Mouse (Mus musculus) megakaryocyte, adult 5-6 weeks (primary cell): Measurements from ENCODE around the gene Hint1. TPM values are rescaled to one million over a fixed set of nuclear protein-coding genes. Genes with fewer than 3 reads are reported as not detected.

ENCODE experiments used
- ATAC-seq: 2 replicates; pipeline ENCODE4 v1.8.0; 2016; ENCODE audit warnings: mild to moderate bottlenecking, inconsistent platforms; ENCODE audit not compliant: poor library complexity, severe bottlenecking
- total RNA-seq, 2 experiments: library from RNA; stranded (forward) in 1 of 2; stranded (reverse) in 1 of 2; fragments of 153-499, 151-499 nt in 1 of 2; fragments of 221-1000, 200-1000 nt in 1 of 2; gene quantifications; 2 replicates each; pipeline versions ENCODE4 v1.2.3 to v1.2.4; 2015 to 2017

Hint1 gene
- total RNA-seq, 2 experiments from 2014 or later = 450 to 459 TPM

DNA sequence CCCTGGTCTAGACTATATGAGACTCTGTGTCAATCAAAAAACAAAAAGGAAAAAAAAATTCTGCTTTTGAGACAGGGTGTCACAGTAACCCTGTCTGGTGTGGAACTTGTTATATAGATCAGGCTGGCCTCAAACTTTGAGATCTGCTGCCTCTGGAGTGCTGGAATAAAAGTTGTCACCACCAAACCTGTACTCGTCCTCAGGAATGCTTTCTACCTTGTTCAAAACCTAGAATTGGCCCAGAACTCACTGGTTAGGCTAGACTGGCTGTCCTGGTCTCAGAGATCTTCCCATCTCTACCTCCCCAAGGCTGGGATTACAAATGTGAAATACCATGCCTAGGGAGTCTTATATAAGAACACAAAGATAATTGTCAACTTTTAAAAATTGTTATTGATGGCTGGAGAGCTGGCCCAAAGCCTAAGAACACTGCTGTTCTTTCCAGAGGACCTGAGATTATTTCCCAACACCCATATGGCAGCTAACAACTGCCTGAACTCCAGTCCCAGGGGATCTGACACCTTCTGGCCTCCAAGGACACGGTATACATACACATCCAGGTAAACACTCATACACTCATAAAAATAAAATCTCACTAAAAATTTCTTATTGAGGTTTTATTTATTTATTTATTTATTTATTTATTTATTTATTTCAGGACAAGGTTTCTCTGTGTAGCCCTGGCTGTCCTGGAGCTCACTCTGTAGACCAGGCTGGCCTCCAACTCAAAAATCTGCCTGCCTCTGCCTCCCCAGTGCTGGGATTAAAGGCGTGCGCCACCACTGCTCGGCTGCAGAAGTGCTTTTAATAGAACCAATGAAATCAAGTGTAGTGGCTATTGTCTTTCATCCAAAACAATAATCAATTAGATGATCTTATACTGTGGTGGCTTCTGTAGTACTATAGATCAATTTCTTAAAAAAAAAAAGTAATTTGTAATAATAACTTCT is 4.4 kb upstream of the Hint1 start:
- ATAC-seq = no peak

DNA sequence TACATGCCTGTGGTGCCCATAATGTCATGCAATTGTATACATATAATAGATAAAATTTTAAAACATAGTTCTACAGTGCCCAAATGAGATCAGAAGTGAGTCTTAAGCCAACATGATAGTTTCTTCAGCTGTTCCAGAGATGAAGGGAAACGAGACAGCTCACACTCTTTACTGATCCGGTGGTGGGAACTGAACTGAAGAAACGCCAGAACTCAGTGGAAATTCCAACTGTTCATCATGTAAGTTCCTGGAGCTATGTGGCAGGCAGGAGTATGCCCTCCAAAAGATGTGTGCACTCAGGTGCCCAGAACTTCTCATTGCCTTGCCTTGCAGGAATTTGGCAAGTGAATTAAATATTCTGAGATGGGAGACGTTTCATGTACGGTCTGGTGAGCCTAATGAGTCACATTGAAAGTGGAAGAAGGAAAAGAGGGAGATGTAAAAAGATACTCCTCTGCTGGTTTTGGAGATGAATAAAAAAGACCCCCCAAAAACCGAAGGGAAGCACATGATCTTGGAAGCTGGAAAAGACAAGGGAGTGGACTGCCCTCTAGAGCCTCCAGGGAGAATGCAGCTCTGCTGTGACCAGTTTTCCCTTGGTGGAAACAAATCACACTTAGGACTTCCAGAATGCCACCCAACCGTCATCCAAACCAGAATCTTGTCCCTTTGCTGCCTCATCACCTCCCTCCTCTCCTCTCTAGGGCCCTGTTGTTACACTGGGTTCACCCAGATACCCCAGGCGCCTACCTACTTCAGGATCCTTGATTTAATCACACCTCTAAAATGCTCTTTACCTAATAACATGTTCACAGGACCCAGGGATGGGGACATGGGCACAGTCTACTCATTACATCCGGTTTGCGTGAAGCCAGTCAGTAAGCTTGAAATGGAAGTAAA is 3.3 kb upstream of the Hint1 start:
- no peak for ATAC-seq

DNA sequence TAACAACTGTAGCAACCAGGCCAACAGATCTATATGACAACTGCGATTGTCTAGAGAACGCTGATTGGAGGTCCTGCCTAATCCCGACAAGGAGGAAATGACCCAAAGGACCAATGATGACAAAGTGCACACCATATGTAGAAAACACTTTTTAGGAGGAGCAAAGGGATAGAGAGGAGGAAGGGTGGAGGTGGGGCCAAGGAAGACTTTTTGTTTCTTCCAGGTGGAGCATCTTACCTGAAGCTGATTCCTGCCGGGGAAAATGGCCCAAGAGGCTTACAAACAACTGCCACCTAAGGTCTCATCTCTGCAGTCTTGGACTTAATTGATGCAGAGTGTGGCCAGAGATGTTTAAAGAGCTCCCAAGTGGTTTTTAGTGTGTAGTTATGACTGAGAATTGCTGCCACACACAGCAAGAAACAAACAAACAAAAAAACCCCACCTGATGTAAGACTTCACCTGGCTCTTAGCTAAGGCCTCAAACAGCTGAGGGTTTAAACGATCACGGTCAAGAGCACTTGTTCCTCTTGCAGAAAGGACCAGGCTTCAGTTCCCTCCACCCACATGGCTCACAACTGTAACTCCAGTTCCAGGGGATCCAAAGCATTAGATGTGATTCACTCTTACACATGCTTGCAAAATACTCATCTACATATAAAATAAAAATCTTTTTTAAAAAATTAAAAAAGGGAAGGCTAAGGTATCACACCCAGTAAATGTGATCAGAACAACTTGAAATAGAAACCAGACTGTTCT is 675 bp upstream of the Hint1 start:
- ATAC-seq = no peak

DNA sequence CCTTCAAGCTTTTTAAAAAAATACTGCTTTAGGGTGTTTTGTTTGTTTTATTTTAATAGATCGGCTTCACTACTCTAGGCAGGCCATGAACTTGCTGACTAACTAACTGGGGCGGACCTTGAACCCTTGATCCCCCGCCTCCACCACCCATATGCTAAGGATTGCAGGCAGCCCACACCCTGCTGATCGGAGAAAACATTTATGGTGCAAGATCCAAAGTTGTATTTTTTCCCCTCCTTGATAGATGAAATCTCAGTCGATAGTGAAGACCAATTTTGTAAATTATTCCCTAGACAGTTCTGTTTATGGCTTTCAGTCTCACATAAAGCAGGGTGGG is 834 bp downstream of the Hint1 start:
- ATAC-seq = peak; percentile 21; the same call in 1 of the 2 replicates

DNA sequence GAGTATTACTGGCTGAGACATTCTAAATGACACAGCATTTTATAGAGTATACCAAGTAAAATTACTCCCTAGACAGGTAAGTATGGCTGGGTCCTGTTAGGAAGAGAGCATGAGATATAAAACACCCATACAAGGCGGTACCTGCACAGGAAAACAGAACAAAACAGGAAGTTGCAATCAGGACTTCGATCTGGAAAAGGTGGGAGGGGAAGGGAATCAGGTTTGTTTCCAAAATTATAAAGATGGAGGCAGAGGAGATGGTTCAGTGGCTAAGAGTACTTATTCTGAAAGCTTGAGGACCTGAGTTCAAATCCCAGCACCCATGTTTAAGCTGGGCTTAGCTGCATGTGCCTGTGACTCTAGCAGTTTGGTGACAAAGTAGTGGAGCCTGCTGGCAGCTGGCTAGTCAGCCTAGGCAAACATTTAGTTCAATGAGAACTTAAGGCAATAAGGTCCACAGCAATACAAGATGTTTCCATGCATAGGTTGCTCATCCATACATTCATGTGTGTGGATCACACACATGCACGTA is 1.8 kb downstream of the Hint1 start:
- ATAC-seq = no peak

DNA sequence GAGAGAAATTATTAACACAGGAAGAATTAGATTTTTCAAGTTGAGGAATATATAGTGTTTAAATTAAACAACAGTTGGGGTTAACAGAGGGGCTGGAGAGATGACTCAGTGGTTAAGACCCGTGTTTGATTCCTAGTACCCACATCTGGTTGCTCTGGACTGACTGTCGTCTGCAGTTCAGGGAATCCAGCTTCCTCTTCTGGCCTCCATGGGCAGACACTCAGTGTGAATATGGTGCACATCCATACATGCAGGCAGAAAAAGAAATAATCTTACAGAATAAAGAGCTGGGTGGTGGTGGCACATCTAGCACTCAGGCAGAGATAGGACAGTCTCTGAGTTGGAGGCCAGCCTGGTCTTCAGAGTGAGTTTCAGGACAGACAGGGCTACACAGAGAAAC is 2.3 kb downstream of the Hint1 start:
- ATAC-seq = no peak

DNA sequence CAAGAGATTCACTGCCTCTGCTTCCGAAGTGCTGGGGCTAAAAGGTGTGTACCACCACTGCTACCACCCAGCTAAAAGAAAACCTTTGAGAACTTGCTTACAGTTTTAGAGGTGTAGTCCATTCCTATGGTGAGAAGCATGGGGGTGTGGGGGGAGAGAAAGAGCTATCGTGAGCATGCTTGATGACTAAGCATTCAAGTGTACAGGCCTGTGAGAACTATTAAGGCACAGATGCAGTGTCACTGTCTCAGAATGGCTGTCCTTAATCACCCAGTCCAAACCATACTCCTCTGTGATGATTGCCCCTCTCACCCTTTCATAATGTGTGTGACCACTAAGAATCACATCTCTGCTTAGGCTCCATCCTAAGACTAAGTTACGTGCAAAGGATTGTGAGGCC is 3.1 kb downstream of the Hint1 start:
- no peak for ATAC-seq

DNA sequence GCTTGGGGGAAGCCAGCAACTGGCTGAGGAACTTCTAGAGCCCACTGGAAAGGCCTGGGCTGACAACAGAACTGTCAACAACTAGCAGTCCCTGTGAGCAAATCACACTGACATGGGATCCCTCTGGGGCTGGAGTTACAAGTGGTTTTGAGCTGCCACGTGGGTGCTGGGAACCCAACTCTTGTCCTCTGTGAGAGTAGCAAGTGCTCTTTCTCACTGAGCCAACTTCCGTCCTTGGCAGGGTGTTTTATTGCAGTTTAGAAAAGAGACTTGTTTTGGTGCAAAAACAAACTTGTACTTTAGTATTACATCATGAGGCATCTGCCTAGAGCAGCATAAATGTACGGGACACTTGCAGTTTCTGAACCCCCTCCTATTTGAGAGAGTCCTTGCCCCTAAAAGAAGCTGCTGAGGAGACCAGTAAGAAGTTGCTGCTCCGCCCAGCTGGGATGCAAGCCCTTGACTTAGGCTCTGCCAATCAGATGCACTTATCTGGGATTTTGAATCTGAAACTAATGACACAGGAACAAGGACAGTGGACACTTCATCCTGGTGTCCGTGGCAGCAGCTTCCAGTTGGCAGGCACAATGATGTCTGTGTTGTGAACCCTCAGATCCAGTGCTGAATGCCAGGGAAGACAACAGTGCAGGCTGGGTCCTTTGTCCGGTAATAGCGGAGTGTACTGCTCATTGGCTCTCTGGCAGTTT is 5.8 kb downstream of the Hint1 start:
- ATAC-seq = no peak

DNA sequence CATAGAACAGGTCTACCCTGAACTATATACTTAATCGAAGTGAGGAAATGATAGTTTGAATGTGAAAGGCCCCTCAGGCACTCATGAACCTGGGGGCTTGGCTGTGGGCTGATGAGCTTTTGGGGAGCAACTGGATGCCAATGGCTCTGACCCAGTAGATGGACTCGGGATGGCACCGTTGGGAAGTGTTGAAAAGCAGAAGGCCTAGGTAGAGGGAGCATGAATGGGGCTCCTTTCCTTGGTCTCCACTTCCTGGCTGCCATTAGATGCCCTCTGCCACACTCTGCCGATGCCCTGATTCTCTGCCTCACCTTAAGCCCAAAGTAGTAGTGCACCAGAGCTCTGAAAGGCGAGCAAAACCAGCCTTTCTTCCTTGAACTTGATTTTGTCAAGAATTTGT is 9.8 kb downstream of the Hint1 start:
- no peak for ATAC-seq

DNA sequence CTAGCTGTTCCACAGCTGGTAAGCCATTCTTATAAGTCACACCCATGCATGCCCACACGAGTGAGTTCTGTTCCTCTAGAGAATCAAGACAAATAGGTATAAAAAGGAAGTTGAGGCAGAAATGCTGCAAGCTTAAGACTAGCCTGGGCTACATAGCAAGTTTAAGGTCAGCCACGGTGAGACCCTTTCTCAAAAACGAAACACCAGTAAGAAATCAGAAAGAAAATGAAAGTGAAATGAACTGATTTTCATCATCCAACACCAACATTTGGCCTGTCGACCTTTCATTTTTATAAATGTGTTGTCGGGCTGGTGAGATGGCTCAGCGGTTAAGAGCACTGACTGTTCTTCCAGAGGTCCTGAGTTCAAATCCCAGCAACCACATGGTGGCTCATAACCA is 12.7 kb downstream of the Hint1 start:
- ATAC-seq = no peak

DNA sequence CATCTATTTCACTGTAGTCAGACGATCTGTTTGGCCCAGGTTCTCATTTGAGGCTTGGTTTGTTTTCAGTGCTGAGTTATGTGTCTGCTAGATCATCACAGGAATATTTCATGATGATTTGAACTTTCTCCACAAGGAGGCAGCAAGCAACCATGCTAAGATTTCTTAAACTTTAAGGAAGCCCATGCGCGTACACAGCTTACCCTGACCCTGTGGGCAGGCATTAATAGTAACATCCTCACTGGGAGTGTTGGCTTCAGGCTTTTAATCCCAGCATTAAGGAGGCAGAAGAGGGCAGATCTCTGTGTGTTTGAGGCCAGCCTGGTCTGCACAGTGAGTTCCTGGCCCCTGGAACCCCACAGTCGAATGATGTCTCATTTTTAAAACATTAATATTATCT is 13.3 kb downstream of the Hint1 start:
- ATAC-seq = peak; percentile 91

DNA sequence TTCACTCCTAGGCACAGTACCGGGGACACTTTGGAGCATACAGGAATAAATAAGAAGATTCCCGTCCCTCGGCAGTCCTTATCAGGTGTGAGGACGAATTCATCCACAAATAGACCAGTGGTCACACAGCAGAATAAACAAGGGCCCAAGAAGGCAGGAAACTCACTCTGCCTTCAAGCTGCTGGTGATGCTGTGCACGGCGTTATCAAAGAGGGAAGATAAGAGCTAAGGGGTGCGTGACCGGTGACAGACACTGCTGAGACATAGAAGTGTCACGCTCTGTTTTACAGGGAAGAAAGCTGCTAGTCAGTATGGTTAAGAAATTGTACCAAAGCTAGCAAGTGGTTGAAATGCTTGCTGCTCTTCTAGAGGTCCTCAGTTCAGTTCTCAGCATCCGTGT is 13.7 kb downstream of the Hint1 start:
- ATAC-seq = no peak

DNA sequence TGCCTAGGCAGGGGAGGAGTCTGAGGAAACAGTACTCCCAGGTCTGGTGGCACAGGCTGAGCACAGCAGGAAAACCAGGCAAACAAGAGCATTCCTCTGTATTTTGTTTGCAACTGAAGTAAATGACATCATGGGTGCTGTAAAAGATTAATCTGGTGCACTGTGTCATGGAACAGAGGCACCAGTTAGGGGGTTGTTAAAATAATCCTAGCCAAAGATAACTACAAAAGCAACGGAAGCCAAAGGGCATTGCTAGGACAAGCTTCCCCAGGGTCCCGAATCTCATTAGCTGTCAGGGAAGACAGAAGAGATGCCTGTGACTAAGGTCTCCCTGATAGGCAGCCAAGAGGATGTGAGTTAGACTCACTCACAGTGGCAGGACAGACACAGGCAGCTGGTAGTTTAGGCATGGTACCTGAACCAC is 14.9 kb downstream of the Hint1 start:
- ATAC-seq = no peak

DNA sequence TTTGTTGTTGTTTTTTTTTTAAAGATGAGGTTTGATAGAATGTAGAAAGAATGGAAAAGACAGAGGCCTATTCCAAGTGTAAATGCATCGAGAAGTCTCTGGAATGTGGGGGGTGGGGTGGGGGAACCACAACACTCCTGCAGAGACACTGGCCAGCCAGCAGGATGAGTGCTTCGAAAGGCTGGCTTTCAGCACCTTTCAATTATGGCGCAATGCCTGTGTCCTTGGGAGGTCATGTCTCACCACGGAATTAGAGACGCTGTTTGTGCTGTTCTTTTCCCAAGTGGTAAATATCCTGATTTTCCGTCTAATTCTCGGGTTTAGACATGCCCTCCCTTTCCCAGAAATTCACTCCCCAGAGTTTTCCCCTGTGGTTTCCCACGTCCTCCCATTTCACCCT is 16.5 kb downstream of the Hint1 start:
- ATAC-seq = no peak

DNA sequence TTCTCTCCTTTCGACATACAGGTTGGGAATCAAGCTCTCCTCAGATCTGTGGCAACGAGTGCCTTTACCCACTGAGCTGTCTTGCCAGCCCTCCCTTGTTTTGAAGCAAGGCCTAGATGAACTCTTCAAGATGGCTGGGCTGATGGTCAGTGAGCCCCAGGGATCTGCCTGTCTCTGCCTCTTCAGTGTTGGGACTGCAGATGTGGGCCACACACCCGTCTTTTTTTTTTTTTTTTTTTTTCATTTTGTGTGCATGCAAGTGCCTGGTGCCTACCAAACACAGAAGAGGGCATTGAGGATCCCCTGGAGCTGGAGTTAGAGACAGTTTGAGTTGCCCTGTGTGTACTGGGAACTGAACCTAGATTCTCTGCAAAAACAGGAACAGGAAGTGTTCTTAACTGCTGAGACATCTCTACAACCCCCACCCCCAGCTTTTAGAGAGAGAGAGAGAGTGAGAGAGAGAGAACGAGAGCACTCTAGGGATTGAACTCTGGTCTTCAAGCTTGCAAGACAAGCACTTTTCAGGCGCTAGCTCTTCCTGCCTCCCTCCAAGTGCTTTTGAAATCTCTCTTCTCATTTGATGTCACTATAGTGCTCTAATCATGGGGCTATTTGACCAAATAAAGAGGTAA is 18.1 kb downstream of the Hint1 start:
- ATAC-seq = peak; percentile 79

DNA sequence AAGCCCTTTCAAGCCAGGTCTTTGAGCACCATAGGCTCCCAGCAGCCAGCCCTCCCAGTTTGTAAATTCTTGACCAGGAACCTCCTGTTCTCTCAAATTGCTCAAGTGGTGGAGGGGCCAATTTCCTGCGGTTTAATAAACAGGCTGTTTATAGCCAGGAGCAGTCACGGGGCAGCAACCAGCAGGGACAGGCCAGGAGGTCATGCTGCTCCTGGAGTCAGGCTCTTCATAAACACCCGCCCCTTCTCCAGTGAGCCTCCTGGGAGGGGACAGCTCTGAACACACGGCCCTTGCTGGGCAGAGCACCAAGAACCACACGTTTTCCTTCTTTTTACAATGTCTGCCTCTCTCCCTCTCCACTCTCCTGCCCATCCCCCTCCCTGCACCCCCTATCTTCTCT is 18.8 kb downstream of the Hint1 start:
- peak; percentile 82 for ATAC-seq

DNA sequence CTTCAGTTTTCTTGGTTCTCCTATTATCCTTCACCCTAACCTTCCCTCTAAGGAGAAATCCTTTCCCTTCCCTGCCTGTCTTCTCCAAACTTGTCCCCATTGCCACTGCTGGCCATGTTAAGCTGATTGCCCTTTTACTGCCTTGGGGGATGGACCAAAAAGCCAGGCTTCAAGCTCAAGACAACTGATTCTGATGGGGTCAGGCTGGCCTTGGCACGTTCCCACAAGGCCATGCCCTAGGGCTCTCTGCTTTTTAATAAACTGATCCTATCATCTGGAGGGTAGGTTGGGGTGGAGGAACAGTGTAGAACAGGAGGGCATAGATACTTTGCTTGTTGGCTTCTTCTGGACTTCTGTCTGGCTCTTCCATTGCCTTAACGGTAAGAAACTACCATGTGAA is 19.2 kb downstream of the Hint1 start:
- ATAC-seq = no peak

DNA sequence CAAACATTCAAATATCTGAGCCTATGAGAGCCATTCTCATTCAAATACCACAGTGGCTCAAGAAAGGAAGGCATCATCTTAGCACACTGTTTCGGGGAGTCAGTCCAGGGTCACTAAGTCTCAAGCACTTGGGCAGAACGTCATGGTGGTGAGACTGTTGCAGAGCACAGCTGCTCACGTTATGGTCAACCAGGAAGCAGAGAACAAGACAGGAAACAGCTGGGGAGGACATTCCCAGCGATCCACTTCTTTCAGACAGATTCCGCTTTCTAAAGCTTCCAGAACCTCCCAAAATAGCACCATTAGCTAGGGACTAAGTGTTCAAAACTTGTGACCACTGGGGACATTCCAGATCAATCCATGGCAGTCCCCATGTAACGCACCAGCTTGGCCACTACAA is 21.7 kb downstream of the Hint1 start:
- ATAC-seq = no peak

DNA sequence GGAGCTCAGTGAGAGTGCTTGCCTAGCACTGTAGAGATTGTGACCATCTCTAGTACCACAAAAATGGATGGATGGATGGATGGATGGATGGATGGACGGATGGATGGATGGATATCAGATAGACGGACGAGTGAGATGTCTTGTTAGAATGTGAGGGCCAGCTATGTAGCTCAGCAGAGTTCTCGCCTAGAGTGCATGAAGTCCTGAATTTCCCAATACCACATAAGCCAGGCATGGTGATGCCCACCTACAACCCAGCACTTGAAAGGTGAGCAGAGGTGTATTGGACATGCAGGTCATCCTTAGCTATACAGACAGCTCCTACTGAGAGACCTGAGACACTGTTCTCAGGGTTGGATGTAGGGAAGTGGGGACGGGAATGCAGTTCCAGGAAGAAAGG is 25.2 kb downstream of the Hint1 start:
- no peak for ATAC-seq

DNA sequence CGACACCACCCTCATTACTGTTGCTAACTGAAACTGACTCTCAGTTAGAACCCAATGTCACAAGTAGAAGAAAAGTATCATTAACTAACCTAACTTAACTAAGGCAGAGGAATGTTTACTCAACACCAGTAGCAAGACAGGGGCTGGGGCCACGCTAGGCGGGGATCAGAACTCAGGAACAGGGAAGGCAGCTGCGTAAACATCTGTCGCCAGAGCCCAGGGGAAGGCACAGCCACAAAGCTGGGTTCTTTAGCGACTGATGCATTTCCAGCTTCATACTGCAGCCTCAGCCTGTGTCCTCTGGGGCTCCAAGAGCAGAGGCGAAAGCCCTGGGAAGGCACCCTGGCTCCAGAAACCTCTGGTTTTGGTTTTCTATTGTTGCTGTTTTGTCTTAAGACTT is 25.9 kb downstream of the Hint1 start:
- ATAC-seq = no peak
